Mouse (Mus musculus) layer of hippocampus, adult 18-20 months (tissue): ENCODE measurements around the gene Tiam1. TPM values are rescaled to one million over a fixed set of nuclear protein-coding genes. Genes with fewer than 3 reads are reported as not detected.

ENCODE experiments used
- DNase-seq, 2 experiments: peaks; one replicate each; pipeline ENCODE4 v3.0.0; 2022; ENCODE audit warnings: low spot score in 2 of 2
- total RNA-seq, 2 experiments: library from RNA; stranded (reverse); gene quantifications; 2 replicates each; pipeline ENCODE4 v1.2.3; 2021

Gene Tiam1
- total RNA-seq, 2 experiments from 2014 or later, result 109 to 111 TPM

DNA sequence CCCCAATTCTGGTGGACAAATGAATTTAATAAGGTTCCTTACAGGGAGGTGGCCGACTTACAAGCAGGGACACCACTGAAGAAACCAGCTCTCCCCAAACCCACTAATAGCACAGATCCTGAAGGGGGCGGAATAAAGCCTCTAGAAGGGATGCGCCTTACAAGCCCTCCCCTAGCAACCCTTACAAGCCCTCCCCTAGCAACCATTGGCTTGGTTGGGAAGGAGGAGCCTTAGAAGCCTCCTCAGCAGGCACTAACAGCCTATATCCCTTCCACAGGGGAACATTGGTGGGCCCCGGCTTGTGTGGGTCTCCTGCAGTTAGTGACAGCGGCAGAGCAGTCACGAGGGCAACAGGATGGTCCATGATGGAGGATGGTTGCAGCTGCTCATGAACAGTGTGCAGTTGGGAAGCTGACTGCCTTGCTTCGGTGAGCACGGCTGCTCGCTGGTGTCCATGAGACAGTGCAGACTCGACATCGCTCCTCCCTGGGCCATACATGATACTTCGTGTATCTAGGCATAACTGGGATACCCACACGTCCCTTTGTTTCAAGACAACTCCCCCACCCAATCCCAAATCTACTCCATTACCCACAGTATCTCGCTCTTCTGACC is 90.6 kb downstream of the Tiam1 start:
- no peak for DNase-seq

DNA sequence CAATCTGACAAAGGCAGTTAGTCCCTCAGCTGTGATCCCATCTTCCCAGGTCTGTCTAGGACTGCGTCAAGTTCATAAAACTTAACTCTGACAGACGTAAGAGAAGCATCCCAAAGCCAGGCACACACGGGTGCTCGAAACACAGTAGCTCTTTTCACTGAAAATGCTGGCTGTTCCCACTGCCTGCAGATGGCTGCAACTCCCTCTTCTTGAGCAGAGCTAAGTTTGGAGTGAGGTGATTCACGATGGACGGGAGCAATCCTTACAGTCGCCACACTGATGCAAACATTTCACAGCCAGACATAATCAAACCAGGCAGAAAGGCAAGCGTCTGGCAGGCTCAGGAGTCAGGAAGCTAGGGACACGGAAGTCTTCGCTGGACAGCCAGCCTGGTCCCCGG is 91.2 kb downstream of the Tiam1 start:
- DNase-seq, result no peak

GRCm38 (mm10) chr16:90051051-90051450 is 92.5 kb downstream of the Tiam1 start:
- DNase-seq, result no peak

DNA sequence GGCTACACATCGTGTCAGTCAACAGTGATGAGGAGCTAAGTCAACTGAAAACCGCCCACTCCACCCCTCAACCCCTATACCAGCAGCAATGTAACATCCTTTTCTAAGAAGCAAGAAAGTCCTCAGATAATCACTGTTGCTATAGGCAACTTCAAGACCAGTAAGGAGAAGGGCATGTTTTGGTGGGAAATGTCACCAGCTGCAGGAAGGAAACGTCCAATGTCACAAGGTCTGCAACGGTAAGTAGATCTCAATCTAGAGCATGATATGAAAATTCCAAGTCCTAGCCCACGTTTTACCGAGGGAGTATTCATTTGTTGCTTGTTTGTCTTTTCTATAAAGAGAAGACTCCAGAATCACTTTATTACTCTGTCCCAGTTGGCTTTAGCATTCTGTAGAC is 95.7 kb downstream of the Tiam1 start:
- DNase-seq, result no peak

GRCm38 (mm10) chr16:90046494-90047158 is 96.9 kb downstream of the Tiam1 start:
- DNase-seq, result peak in 1 of 2 experiments; percentile 45

- DNase-seq, result no peak
Observed at GRCm38 (mm10) chr16:90045611-90046010, 98.0 kb downstream of the Tiam1 start.

DNA sequence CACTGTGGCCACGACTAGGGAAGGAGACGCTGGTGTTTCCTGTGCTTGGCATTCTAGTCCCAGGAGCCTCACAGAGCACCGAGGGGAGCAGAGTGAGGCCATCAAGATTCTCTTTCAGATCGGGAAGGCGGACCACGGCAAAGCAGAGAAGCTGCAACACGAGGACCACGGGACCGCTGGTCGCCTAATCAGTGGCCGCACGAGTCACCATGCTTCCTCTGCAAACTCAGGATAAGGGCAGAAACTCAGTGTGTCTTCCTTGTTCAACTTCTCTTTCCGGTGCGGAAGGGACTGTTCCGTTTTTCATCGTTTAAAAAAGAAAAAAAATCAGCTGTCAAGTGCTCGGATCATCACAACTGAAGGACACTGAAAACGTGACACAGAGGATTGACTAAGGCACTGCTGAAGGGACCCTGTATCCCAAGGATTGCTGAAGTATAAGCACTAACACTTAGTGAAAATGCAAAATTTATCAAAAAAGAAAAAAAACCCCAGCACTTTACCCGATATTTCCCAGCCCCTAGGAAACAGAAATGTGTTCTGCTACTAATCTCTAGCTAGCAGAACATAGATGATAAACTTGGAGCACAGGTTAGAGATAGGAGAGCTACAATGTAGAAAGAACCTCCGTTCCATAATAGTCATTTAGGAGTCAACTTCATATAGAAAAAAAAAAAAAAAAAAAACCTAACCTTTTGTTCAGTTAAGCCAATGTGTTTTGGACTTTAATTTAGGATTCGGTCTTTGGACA is 99.4 kb downstream of the Tiam1 start:
- DNase-seq, result no peak

DNA sequence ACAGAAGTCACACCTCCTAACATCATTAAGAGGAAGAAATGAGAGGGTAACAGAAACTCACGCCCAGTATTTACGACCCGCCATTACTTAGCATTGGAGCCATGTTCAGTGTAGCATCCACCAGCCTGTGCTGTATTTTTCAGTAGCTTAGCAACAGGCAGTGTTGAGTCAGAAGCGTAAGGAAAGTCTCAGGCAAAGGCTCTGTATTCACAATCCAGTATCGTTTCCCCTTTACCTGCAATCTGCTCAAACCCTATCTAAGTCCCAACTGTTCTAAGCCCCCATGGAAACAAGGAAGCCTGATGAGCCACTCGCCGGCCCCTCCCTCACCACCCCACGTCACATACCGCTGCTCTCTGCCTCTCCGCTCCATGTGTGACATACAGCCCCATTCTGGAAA is 100.7 kb downstream of the Tiam1 start:
- DNase-seq, result peak; percentile 37 to 66

GRCm38 (mm10) chr16:90042386-90042785 is 101.2 kb downstream of the Tiam1 start:
- no peak for DNase-seq

- DNase-seq, result peak; percentile 78 to 81
Observed at GRCm38 (mm10) chr16:90040771-90041364, 102.7 kb downstream of the Tiam1 start.

DNA sequence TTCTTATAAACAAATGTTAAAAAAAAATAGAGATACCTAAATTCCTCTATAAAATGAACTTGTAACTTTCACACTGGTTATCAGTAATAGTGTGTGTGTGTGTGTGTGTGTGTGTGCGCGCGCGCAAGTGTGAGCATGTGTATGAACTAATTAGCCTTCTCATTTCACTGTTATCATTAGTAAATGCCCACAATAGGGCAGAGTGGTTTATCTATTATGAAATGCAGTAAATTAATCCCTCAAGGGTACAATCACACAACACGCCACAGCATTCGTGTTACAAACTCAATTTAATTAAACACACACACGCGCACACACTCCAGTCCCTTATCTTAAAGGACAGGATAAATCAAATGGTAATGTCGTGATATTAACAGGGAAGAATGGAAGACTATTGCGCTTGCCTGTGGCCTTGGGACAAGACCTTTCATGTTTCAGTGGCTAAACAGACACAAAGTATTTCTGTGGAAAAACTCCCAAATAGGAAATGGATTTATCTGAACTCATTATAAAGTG is 107.9 kb downstream of the Tiam1 start:
- DNase-seq, result no peak

DNA sequence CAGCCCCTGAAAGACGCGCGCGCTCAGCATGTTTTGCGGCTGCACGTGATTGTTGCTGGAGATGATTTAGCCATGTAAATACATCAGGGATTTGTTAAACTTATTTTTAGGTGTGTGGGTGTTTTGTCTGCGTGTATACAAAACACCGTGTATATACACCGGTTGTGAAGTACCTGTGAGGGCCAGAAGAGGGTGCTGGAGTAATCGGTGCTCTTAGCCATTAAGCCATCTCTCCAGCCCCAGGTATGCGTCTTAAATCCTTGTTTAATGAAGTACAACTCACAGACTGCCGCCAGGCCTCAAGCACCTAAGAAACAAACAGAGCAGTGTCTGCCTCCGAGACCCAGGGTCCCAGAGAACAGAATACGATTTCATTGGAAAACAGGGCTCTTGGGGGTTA is 113.2 kb downstream of the Tiam1 start:
- no peak for DNase-seq

GRCm38 (mm10) chr16:90027886-90028285 is 115.7 kb downstream of the Tiam1 start:
- DNase-seq, result no peak

- DNase-seq, result no peak
Observed at GRCm38 (mm10) chr16:90025526-90026172, 117.9 kb downstream of the Tiam1 start.

DNA sequence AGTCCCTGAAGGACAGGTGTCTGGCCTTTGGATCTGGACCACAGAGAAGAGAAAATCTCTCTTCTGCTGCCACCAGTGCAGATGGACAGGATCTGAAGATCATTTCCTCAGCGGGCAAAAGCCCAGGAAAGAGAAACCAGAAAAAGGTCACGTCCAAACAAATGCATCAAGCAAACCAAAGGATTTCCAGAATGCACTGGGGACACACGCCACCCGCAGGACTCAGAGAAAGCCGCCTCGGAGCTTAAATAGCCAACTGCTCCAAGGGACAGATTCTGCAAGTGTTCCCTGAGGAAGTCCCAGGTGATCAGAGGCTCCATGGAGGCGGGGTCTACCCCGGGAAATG is 119.9 kb downstream of the Tiam1 start:
- no peak for DNase-seq

DNA sequence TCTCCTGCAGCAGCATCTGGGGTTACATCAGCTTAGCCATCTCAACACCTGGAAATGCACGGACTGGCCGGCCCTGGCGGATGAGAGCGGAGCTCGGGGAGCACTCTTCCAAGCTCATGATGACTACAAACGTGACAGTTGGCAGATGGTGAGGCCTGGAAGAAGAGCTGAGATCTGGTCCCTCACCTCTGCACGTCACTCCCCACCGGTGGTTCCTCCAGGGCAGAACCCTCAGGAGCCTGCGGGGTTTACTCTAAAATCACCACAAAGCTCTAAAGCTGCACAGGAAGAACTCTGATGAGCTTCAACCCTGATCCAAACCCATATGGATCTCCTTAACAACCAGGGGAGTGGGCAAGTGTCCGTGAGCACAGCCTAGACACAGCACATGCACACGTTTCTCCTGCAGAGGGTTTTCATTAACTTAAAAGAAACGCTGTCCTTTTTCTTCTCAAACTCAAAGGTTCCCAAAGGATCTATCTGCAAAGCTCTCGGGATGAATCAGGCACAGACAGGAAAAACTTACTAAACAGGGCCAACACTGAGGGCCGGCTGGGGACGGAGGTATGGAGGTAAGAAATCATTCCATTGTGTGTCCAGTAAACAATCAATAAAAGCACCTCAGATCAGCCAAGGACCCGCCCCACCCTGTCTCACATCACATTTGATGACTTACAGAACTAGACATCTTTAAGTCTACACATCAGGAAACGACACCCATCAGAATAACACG is 120.5 kb downstream of the Tiam1 start:
- DNase-seq, result no peak

DNA sequence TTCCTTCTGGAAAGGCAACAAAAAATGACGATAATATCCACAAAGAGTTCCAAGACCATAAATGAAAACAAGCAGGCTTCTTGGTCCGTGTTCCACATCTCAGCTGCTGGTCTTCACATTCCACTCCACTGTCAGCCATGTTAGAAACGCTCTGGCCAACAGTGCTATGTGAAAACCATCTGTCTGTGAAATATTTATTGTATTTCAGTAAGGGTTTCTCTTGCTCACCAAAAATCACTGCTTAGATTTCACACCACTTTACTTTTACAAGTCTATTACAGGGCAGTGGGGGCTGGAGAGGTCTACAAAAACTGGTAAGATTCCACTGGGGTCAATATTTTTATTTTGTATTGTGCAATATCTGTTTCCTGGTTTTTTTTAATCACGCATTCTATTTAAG is 127.5 kb downstream of the Tiam1 start:
- no peak for DNase-seq

- DNase-seq, result no peak
Observed at GRCm38 (mm10) chr16:90014596-90014995, 129.0 kb downstream of the Tiam1 start.

DNA sequence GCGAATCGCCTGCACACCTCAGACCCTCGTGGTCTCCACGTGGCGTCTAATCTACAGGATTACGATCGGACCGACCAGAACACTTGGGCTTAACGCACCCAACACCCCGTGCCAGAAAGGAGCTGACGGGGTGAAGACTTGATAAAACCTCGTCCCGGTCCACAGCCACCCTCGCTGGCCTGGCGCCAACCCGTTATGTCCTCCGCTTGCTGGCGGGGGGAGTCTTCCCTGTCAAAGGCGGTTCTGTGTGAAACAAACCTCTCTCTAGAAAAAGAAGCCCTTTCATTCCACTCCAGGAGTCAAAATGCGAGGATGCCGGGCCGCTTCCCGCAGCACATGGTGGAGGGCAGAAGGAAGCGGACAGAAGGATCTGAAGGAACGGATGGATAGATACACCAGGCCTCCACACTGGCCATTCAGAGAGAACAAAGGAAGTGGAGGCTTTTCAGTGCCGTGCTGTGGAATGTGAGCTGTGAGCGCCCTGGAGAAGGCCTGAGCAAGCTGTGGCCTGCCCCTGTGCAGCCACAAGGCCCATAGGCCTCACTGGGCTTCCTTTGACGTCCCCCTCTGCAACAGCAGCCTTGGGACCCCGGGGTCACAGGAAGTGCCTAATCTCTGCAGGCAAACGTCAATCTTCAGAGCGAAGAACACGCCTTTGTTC is 131.9 kb downstream of the Tiam1 start:
- no peak for DNase-seq

GRCm38 (mm10) chr16:90008504-90008903 is 135.1 kb downstream of the Tiam1 start:
- no peak for DNase-seq
